Mouse (Mus musculus): ENCODE data around the gene Mum1.
A peak's percentile ranks its signal among the peaks of the same experiment; 100 is the strongest.

Gene Mum1

DNA sequence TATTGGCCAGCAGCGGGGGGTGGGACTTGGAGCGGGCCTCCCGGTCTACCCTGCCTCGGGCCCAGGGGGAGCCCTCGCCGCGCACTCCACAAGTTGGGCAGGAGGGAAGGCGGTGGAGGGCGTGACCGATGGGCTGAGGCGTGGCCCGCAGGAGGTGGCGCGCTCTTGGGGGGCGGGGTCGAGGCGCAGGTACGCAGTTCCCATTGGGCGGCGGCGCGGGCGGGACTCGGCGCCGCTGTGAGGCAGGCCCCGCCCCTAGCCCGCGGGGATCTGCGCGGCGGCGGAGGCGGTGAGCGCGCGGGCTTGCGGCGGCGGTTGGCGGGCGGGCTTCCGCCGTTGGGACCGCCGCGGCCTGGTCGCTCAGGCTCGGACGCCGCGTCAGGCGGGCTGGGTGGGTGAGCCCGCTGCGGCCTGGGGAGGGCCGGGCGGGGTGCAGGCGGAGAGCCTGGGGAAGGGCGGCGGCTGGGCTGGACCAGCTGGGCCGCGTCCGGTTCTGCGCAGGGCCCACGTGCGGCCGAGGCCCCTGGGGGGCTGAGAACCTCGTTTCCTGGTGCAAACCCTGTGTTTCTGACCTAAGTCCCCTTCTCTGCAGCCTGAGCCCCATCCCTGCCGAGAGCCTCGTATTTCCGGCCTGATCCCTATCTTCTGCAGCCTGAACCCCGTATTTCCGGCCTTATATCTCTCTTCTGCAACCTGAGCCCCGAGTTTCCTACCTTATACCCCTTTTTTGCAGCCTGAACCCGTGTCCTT, at the start of gene Mum1:
Gene Mum1, plus strand, starts transcription at position 19 of the 750 bp plus-strand sequence.
- peak; percentile 100 for DNase-seq

DNA sequence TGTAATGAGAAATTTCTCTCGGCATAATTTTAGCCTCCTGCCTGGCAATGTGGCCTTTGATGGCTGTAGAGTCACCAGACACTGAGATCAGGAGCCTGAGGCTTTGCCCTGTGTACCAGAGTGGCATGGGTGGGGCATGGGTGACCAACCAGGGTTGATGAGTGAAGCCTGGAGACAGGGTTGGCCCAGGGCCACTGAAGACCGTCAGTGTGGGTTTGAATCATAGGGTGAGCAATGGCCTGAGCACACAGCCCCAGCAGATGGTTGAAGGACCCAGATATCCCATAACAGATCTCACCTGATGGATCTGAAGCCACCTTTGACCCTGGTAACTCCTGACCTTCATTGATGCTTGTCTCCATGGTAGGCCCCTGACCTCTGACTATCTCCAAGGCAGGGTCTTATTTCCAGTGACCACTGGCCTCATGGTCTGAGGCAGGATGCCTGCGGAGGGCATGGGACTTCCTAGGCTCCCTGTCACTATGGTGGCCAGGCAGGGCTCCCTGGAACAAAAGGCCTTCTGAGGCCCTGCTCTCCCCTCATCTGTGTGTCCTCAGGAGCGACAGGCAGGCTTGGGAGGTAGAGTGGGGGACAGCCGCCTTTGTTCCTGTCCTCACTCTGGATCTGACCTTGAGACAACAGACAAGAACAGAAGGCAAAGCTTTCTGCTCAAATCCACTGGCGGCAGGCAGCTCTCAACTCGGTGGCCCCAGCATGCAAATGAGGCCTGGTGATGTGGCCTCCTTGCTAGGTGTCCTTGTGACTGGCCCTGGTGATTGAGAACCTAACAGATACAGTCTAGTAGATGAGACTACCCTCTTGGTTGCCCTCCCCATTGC, 48.6 kb upstream of the Mum1 start:
- DNase-seq = no peak

DNA sequence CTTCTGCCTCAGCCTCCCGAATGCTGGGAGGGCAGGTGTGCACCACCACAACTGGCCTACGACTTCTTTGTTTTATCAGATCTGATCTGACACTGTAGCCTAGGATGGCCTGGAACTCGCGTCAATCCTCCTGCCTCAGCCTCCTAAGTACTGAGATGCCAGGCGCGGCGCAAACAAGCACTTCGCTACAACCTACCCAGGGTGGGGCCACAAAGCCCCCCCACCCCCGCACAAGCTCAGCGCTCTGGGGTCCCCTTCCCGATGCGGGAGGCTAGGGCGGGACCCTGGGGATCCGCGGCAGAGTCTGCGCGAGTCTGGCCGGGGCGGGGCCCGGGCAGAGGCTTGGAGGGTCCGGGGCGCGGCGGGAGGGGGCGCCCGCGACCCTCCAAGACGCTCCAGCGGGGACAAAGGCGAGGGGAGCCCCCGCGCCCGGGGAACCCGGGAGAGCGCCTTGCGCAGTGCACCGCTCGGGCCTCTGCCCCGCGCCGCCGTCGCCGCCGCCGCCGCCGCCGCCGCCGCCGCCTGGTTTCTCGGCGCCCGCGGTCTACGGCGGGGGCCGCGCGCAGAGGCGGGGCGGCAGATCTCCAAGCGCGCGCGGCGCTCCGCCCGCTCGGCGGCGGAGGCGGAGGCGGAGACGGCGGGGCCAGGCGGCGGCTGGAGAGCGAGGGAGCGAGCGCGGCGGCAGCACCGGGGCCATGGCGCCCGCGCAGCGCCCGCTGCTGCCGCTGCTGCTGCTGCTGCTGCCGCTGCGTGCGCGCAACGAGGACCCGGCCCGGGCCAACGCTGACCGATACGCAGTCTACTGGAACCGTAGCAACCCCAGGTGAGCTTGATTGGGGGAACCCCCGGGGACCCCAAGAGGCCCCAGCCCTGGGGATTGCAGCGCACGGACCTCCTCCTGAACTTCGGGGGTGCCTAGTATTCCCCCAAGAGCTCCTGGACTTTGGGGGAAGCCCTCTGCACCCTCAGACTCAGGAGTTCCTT, 46.9 kb upstream of the Mum1 start, which contains the start of gene Efna2:
Gene Efna2, plus strand, starts transcription at position 415 of the 984 bp plus-strand sequence.
- DNase-seq = peak; percentile 69

DNA sequence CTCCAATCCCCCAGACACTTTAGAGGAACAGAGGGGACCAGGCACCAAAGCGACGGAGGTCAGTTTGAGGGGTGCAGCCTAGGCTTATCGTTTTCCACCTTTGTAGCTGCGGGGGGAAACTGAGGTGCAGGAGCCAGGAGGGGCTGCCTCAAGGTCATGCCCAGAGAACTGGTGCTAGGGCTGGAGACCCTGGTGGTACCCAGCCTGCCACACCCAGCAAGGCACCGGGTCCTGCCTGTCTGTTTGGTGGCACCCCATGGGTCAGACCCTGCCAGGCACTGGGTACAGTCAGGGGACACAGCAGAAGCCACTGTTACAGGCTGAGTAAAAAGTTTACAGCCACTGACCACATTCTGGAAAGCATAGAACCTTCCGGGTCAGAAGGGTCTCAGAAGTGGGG, 45.9 kb upstream of the Mum1 start:
- no peak for DNase-seq

DNA sequence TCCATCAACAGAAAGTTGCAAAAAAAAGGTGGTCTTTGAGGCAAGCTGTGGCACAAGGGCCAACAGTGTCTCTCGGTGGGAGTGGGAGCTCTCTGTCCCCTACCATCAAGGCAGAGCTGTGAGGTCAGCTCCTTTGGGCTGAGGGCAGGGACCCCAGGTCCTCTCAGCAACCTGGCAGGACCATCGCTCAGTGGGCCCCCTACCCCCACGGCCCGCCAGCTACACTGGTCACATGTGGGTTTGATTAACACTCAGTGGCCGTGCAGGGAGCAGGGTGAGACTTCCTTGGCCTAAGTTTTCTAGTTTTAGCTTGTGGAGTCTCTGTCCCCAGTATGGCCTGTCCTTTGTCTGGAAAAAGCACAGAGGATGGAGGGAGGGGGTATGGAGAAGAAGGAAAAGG, 45.4 kb upstream of the Mum1 start:
- DNase-seq = no peak

DNA sequence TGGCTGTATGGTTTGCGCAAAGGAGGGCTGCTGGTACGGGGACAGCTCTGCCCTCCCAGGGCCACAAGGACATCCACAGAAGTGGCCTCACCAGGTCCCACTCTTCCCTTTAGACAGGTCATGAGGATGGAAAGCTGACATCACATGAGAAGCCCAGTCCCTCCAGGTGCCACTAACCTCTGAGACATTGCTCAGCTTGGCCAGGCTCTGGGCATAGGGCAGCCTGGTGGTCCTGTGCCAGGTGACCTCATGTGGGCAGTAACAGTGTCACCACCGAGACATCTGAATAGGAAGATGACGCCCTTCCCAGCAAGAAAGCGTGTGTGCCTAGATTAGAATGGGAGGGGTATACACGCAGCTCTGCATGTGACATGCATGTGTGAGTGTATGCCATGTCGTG, 43.7 kb upstream of the Mum1 start:
- DNase-seq = no peak

DNA sequence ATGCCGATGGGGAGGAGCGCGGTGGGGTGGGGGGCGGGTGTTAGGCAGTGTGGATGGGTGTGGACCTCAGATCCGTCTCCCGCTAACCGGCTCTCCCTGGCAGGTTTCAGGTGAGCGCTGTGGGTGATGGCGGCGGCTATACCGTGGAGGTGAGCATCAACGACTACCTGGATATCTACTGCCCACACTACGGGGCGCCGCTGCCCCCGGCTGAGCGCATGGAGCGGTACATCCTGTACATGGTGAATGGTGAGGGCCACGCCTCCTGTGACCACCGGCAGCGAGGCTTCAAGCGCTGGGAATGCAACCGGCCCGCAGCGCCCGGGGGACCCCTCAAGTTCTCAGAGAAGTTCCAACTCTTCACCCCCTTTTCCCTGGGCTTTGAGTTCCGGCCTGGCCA, 39.6 kb upstream of the Mum1 start:
- no peak for DNase-seq

DNA sequence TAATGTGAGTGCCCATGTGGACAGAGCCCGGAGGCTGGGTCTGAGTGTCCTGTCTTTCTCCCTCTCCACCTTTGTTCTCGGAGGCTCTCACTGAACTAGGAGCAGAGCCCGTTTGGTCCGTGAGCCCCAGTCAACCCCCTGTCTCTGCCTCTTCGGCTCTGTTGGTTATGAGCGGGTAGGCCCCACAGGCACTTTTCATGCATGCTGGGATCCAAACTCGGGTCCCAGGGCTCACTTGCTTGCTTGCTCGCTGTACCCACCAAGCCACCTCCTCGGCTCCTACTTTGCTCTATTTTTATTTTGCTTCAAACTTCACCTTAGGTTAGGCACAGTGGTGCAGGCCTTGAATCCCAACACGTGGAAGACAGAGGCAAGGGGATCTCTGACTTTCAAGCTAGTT, 38.5 kb upstream of the Mum1 start:
- no peak for DNase-seq

DNA sequence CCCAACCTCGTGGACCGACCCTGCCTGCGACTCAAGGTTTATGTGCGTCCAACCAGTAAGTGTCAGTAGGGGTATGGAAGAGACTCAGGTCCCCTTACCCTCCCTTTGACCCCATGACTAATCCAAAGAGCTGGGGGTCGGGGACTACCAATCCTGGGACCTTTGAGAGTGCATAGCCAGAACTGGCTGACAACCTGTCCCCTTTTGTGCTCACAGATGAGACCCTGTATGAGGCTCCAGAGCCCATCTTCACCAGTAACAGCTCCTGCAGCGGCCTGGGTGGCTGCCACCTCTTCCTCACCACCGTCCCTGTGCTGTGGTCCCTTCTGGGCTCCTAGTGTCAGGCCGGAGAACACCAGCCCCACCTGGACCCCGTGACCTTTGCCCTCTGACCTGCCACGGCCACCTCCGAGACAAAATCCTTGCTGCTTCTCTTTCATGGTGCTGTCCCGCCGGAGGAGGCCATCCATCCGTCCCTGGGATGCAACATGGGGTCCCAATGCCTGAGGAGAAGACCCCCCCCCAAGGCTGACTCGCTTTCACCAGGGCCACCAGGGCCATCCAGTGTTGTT, 37.7 kb upstream of the Mum1 start:
- no peak for DNase-seq

DNA sequence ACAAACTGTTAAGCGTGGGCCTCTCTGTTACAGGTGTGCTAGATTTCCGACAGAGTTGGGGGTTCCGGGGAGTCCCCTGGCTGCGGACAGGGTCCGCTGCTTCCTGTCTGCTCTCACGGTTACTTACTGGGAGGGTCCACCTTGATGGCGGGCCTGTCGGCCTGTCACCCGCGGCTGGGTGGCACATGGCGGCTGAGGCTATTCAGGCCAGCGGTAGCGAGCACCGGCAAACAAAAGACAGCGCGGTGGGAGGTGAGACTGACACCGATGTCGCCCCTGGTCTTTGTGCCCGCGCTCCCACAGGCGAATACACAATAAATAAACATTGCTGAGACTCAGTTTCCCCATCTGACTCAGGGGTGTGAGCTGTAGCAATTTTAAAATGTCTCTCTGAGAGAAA, 36.2 kb upstream of the Mum1 start:
- DNase-seq = no peak

DNA sequence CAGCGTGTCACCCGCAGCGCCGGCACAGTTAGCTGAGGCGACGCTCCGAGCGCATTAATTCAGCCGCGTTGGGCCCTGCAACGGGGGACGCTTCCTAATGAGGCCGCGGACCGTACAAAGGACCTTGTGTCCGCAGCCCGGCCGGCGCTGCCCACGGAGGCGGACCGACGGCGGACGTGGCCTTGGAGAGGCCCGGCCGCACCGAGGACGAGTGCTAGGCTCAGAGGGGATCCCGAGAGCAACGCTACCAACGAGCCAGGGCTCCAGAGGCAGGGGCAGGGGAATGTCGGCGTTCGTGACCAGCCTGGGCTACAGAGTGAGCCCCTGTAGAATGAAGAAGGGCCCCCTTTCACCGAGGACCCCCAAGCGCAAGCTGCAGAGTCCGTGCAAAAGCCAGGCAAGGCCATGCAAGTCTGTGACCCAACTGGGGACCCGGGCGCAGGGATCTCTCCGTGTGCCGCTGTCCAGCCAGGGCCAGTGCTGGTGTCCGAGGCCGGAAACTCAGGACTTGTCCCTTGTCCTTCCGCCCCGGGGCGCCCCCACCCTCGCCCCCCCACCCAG, 35.7 kb upstream of the Mum1 start:
- DNase-seq = peak; percentile 70

DNA sequence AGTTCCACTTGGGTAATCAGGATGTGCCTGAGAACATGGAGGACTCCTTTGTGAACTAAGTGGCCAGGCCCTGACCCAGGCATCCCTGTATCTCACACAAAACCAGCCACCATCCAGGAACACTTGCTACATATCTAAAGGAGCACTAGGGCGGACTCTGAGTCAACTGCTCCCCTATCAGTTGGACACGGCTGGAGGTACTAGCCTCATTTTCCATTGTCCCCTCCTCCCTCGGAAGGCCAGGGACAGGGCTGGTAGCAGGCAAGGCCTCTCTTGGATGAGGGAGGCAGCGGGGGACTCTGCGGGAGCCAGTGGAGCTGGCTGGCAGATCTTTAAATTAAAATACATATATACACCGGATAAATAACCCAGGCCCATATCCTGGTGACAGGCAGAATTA, 32.3 kb upstream of the Mum1 start:
- no peak for DNase-seq

DNA sequence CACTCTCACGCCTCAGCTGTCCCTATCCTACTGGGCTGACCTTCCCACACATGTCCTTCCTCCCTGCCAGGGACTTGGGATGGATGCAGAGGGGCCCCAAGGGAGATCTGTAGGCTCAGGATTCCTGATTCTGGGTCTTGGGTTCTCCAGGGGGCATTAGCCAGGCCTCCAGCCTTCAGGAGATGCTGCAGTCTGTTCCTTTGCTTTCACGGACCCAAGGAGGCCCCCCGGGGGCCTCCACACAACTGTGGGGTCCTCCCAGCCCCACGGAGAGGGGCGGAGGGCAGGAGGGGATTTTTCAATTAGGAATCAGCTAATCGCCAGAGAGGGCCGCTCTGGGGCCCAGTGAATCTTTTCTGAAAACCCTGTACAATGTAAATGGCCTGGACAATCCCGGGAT, 31.8 kb upstream of the Mum1 start:
- DNase-seq = no peak

DNA sequence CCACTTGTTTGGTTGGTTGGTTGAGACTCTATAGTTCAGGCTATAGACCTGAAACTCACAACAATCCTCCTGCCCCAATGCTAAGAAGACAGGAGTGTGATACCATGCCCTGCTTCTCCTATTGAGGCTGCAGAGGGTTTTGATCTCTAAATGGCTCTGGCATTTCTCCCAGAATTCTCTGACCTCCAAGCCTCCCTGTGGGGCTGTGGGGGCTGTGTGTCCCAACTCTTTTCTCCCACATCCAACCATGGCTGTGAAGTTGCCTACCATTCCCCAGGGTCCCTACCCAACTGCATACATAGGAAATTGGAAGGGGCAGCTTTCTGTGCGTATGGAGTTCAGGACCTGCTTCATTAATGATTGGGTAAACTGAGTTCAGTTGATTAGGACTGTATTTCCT, 30.1 kb upstream of the Mum1 start:
- DNase-seq = no peak

DNA sequence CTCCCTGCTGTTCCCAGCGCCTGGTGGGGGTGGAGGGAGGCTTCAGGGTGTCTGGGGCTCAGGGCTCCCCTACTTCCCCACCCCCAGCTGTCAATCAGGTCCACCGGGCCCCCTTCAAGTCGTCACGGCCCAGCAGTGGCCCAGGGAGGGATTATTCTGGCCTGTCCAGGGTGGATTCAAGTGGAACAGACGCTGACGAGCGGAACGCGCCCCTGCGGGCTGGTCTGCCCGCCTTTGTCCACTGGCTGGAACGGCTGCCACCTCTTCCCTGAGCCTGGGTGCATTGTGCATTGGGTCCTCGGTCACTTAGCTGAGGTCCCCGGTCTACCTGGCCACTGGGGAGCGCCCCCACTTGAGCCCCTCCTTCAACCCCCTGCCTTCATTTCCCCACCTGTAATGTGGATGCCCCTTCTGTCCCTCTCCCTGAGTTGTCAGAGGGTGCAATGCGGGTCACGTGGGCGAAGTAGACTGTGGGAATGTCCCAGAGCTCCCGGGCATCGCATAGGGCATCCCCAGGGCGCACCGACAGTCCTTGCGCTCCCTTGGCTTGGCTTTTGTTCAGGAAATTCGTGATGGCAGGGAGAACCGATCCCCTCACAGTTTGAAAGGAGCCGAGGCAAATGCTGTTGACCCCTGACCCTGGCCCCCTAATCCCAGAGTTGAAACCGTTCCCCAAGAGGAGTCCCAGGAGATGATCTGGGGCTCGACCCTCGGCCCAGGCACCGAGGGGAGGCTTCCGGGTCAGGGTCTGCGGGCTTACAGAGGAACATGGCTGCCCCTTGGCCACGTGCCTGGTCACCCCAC, 29.3 kb upstream of the Mum1 start:
- no peak for DNase-seq

DNA sequence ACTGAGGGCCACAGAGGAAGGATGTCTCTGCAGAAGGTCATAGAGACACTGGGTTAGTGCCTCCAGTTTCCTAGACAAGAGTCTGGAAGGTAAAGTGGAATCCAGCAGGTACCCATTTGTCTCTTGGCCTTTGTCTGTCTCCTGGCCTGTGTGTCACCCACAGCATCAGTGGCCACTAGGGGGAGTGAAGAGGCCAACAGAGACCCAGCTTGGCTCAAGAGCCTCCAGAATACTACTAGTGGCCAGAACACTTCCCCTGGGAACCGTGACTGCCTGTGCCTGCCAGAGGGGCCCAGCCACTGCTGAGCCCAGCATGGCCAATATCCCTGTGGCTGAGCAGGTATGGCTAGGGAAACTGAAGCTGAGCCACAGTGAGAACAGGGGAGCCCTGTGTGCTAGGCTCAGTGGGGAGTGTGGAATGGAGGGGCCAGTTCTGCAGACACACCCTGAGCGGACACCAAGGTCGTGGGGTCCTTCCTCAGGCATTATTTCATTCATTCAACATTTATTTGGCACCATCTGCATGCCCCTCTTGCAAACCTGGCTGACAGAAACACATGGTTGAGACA, 26.7 kb upstream of the Mum1 start:
- peak; percentile 92 for DNase-seq

DNA sequence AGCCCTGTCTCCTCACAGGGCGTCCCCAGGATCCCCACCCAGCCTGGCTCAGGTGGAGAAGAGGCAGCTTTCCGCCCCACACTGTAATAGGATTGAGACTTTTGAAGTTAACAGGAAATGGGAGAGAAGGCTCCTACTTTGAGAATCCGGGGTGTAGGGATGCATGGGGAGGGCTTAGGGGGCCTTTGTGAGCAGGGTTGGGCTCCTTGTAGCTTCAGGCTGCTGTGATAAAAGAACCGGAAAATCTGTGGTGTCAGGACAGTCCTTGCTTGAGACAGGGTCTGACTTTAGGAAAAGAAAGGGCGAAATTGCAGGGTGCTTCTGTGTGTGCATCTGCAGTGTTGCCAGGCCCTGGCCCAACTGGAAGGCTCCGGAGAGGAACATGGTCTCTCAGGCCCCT, 25.7 kb upstream of the Mum1 start:
- DNase-seq = no peak

DNA sequence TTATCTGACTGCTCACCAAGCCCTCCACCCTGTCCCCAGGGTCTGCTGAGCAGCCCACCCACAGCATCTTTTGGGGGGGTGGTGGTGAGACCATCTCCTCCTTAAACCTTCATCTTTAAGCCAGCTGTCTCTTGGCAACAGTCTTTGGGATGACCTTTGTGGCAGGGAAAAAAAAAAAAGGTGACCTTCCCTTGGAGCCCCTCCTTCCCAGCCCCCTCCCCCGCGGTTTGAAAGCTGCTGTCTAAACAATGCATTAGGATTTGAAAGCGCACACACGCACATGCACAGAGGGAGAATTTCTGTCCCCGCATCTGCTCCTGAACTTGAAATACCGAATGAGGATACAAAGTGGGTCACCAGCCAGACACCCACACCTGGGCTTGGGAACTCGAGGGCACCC, 22.2 kb upstream of the Mum1 start:
- DNase-seq = no peak

DNA sequence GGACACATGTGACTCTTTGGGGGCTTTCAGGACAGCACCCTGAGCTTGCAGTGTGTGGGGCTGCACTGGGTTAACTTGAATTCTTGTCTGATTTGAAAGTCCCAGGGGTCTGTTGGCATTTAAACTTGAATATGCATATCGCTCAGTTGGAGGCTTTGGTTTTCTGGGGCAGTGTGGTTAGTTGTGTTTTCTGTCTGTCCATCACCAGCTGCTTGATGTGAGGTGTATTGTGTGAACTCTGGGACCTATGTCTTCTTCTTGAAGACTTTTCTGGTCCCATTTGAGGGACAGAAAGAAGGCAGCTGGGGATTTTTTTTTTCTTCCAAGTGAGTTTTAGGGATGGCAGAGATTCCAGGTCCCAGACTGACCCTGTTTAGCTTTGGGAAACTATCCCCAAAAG, 19.0 kb upstream of the Mum1 start:
- DNase-seq = no peak

DNA sequence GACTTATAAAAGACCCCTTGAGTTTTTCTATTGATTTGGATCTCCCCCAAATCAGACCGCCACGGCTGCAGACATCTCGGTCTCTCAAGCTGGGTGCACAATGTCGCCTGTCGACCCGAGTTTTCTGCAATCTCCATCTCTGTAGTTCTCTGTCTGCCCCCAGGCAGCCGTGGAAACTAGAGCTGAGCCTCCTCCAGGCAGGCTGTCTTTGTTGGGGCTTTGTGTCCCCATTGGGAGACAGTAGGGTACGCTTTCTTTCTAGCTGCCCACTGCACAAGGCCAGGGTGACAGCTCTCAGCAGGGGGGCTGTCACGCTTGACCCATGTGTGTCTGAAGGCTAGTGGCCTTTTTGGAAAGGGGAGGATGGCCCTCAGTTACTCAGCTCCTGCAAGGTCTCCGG, 18.6 kb upstream of the Mum1 start:
- DNase-seq = no peak

DNA sequence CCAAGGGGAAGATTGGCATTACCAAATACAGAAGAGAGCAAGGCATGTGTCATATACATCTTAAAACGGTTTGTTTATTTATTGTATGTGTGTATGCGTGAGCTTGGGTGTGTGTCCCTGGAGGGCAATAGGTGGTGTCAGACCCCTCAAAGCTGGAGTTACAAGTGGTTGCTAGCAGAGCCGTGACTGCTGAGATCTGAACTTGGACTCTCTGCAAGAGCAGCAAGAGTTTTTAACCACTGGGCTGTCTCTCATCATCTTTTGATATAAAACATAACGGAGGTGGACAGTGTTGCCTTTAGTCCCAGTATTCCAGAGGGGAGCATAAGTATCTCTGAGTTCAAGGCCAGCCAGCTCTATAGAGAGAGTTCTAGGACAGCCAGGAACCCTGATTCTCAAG, 18.0 kb upstream of the Mum1 start:
- no peak for DNase-seq
